Mouse (Mus musculus): ENCODE measurements around the gene Ston2.
"Not testable (repeated sequence)": the region's sequence is repeated elsewhere in the genome, so short reads cannot be mapped to it uniquely, and the experiment has no call there.

The Ston2 gene

GRCm38 (mm10) chr12:91589847-91590690, 198.1 kb downstream of the Ston2 start, which contains the start of gene Gtf2a1:
Gene Gtf2a1 (minus strand): TSS chr12:91590487.
- DNase-seq (ENCODE audit: low spot score): peak; percentile 96

- DNase-seq (ENCODE audit: low spot score): no peak
These were observed 198.7 kb downstream of the Ston2 start for GRCm38 (mm10) chr12:91589542-91589846.

DNA sequence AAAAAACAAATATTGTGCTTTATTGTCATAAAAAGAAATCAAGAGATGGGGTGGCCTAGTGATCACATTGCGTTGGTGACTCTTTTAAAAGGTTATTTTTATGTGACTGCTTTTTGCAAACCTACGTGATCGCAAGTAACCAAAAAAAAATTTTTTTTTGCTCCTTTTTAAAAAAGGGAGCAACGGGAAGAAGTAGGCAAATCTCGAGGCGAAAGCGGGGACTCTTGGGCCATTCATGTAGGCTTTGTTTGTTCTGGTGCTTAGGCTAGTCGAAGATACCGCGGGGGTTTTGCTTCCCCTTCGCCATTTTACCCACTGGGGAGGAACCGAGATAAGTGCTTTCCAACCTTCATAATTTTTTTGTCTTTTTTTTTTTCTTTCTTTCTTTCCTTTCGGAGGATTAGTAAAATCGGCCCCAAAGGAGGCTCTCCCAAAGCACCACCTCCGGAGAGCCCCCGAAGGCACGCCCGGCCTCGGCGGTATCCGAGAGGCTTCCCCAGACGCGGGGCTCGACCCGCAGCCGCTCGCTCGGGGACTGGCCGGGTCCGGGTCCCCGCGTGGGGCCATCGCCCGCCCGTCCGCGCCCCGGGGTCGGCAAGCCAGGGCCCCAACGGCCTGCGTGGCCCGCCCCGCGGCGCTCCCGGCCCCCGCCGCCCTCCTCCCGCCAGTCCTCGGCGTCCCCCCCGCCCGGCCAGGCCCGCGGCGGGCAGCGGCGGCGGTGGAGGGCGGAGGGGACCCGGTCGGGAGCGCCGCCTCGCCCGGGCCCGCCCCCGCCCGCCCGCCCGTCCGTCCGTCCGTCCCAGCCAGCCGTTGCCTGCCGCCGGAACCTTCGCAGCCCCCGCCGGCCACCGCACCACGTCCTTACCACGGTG, 199.3 kb downstream of the Ston2 start:
- peak; percentile 39 for DNase-seq (ENCODE audit: low spot score)

- DNase-seq (ENCODE audit: low spot score): peak; percentile 91
These were observed 200.0 kb downstream of the Ston2 start for GRCm38 (mm10) chr12:91588176-91588669.

GRCm38 (mm10) chr12:91587491-91588033, 200.6 kb downstream of the Ston2 start:
- DNase-seq (ENCODE audit: low spot score): no peak

- DNase-seq (ENCODE audit: low spot score): no peak
These were observed 201.1 kb downstream of the Ston2 start for GRCm38 (mm10) chr12:91587077-91587476.

GRCm38 (mm10) chr12:91585815-91586214, 202.4 kb downstream of the Ston2 start:
- DNase-seq (ENCODE audit: low spot score): not testable (repeated sequence)

DNA sequence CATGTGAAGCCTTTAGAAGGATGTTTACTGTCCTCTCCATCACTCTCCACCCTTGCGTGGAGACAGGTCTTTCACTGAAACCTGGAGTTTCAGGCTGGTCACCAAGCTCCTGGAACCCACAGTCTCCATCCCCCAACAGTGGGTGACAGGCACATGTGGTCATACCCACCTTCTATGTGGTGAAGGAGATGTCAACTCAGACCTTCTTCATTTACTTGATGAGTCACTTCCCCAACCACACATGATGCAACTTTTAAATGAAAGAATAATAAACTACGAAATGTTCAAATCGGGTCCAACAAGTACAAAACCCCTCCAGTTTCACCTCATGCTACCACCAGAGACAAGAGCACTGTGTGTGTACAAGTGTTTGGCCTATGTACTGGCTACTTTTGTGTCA, 203.0 kb downstream of the Ston2 start:
- no peak for DNase-seq (ENCODE audit: low spot score)

DNA sequence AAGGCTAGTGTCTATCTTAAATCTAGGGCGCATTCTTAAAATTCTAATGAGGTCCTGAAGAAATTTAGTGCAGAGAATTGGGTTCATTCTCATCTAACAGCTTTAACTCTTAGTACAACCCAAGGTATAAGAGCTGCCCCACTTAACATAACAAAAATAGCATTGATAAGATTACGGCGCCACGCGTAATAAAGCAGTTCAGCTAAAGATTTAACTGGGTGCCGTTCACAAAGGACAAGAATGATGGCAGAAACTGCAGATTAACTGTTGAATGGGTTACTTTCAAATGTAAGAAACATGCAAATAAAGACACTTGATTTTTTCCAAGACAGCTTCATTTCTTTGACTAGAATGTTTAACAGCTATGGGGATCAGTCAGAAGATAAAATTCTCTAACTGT, 204.8 kb downstream of the Ston2 start:
- DNase-seq (ENCODE audit: low spot score): no peak

Measured in ovary, postnatal 10 days (tissue).